Comparison of ENCODE assay signal across 8 mouse cellular contexts in the genomic region with DNA sequence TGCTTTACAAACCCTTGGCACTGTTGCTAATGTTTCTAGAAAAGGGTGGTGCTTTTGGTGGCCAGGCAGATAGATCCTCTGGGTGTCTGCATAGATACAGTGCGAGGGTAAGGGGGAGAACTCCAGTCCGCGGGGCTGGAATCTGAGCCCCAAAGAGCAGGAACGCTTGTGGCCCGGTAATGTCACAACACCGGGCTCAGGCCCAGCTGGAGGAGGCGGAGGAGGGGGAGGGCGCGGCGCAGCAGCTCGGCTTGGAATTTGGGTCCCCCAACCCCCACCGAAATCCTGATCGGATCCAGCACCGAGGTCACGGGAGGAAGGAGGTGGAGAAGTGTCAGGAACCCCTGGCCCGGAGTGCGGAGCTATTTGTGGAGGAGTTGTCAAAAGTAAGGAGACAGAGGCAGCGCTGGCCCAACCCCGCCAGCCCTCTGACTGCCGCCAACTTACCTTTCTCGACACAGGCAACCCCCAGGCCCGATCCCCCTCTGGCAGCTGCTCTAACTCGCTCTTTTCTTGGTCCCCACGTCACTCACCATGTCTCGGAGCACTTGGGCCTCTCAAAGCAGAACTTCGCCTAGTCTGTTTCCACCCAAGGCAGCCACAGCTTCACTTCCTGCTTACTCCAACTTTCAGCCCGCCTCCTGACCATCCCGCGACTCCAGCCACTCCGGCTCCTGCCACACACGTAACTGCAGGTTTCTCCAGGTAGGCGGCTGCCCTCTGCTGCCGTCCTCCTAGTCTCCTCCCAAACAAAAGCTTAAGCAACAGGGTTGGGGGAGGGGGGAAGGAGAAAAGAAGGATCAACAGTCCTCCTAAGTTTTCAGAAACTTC. TPM values are rescaled to one million over a fixed set of nuclear protein-coding genes. Genes with fewer than 3 reads are reported as not detected.
A peak's percentile ranks its signal among the peaks of the same experiment; 100 is the strongest.
DNase-seq lines count a peak whose midpoint lies in the region; ATAC-seq lines count a peak whose summit lies in the region.

A gene (minus strand): TSS at position 763 of the 831 bp plus-strand sequence.

- peak; percentile 15; the same call in 1 of the 2 replicates for ATAC-seq in megakaryocyte-erythroid progenitor cell, adult 5-6 weeks (replicated peaks; ENCODE audit: low FRiP score, low TSS enrichment, poor library complexity, severe bottlenecking)

- peak; percentile 82 for DNase-seq in ZHBTc4 (ENCODE audit: low read depth, low spot score)
- peak; percentile 57 to 60 for DNase-seq in cerebellum, postnatal 36 days
- peak; percentile 92 for DNase-seq in gastrocnemius, postnatal 14 days
- peak; percentile 81 for DNase-seq in induced T-regulatory cell, adult 2 months (ENCODE audit: low read depth)
- DNase-seq in left cerebral cortex, postnatal 25 days (ENCODE audit: low spot score in 2 of 2): peak in 1 of 2 experiments; percentile 38
- DNase-seq in right cerebral cortex, postnatal 25 days: peak; percentile 39
- DNase-seq in urinary bladder, postnatal 4 days (ENCODE audit: low spot score in 2 of 2): peak; percentile 79 to 83

- intact Hi-C loops in gastrocnemius, postnatal 14 days (cut with DNase I; ENCODE audit: low total_unique reads): no loop called here
- intact Hi-C loops in left cerebral cortex, postnatal 25 days (cut with DNase I): no loop called here

RNA-seq across cellular contexts. Expression of the gene that starts here (rescaled TPM):
- 10 to 100 TPM; 51.8 to 52.7 TPM for total RNA-seq in gastrocnemius, postnatal 14 days (2021)
- total RNA-seq in left cerebral cortex, postnatal 25 days (2021): 10 to 100 TPM; 10.5 to 12.7 TPM
- 225 and 320 TPM in 2 replicates for total RNA-seq in megakaryocyte-erythroid progenitor cell, adult 5-6 weeks (2014; fragmentation: Nextera tagmentation)
- 240 and 305 TPM in 2 replicates for total RNA-seq in megakaryocyte-erythroid progenitor cell, adult 5-6 weeks (2017)

Comparison
In these comparisons a context has a peak if more than half of its experiments do, and no peak if none do; other contexts are left out.
1. RNA of the gene that starts here (total RNA-seq): 225 to 320 TPM in megakaryocyte-erythroid progenitor cell, adult 5-6 weeks; 51.8 to 52.7 TPM in gastrocnemius, postnatal 14 days and 10.5 to 12.7 TPM in left cerebral cortex, postnatal 25 days; every median in the first group is over 4 times any median in the second.